Mouse (Mus musculus): ENCODE data around the gene Klk6.
A peak's percentile ranks its signal among the peaks of the same experiment; 100 is the strongest.

Gene Klk6

GRCm38 (mm10) chr7:43824199-43824598 lies at the start of gene Klk6:
TSS of gene Klk6 (plus strand) at chr7:43824499.
- no peak for DNase-seq

- DNase-seq, result no peak
These were observed 49.5 kb upstream of the Klk6 start for GRCm38 (mm10) chr7:43774802-43775201.

- no peak for DNase-seq
These were observed 48.8 kb upstream of the Klk6 start for GRCm38 (mm10) chr7:43775311-43776057.

- no peak for DNase-seq
These were observed 47.8 kb upstream of the Klk6 start for GRCm38 (mm10) chr7:43776506-43776905.

- no peak for DNase-seq
These were observed 46.9 kb upstream of the Klk6 start for GRCm38 (mm10) chr7:43777423-43777822.

GRCm38 (mm10) chr7:43778176-43778970 lies 45.9 kb upstream of the Klk6 start:
- no peak for DNase-seq

- DNase-seq, result no peak
These were observed 44.1 kb upstream of the Klk6 start for GRCm38 (mm10) chr7:43780241-43780640.

GRCm38 (mm10) chr7:43780746-43781145 lies 43.6 kb upstream of the Klk6 start, which contains the start of gene Klk10:
TSS of gene Klk10 (plus strand) at chr7:43781035.
- no peak for DNase-seq

GRCm38 (mm10) chr7:43781541-43781940 lies 42.8 kb upstream of the Klk6 start:
- DNase-seq, result no peak

GRCm38 (mm10) chr7:43782275-43783265 lies 41.7 kb upstream of the Klk6 start:
- peak; percentile 7 for DNase-seq

- no peak for DNase-seq
These were observed 39.0 kb upstream of the Klk6 start for GRCm38 (mm10) chr7:43785286-43785685.

- DNase-seq, result no peak
These were observed 36.2 kb upstream of the Klk6 start for GRCm38 (mm10) chr7:43788096-43788495.

GRCm38 (mm10) chr7:43789295-43789694 lies 35.0 kb upstream of the Klk6 start:
- no peak for DNase-seq

- DNase-seq, result no peak
These were observed 32.7 kb upstream of the Klk6 start, which contains the start of gene Klk9 for GRCm38 (mm10) chr7:43791591-43791990. TSS of gene Klk9 (plus strand) at chr7:43791891.

- DNase-seq, result no peak
These were observed 27.9 kb upstream of the Klk6 start for GRCm38 (mm10) chr7:43796355-43796754.

- DNase-seq, result no peak
These were observed 26.9 kb upstream of the Klk6 start, which contains the start of gene Klk8 for GRCm38 (mm10) chr7:43797333-43797769. TSS of gene Klk8 (plus strand) at chr7:43797577.

GRCm38 (mm10) chr7:43797844-43798462 lies 26.3 kb upstream of the Klk6 start:
- no peak for DNase-seq

- DNase-seq, result no peak
These were observed 24.4 kb upstream of the Klk6 start for GRCm38 (mm10) chr7:43799876-43800275.

- no peak for DNase-seq
These were observed 13.3 kb upstream of the Klk6 start, which contains the start of gene Klk7 for GRCm38 (mm10) chr7:43810994-43811393. TSS of gene Klk7 (plus strand) at chr7:43811294.

- no peak for DNase-seq
These were observed 9.1 kb upstream of the Klk6 start for GRCm38 (mm10) chr7:43815211-43815610.

- no peak for DNase-seq
These were observed 7.6 kb upstream of the Klk6 start for GRCm38 (mm10) chr7:43816746-43817145.

- no peak for DNase-seq
These were observed 2.7 kb upstream of the Klk6 start for GRCm38 (mm10) chr7:43821581-43821980.

Measured in cerebellum, adult 8-10 months (tissue).